Mouse (Mus musculus) 3134 (cell line): Measurements from ENCODE around the gene Pik3r3.
"Not testable (repeated sequence)": the region's sequence is repeated elsewhere in the genome, so short reads cannot be mapped to it uniquely, and the experiment has no call there.

Experiments used
- DNase-seq: peaks from one replicate; pipeline ENCODE4 v3.0.0-alpha.2; 2011; ENCODE audit warnings: low spot score; ENCODE audit not compliant: insufficient read length; ENCODE audit errors: extremely low read depth

The Pik3r3 gene

GRCm38 (mm10) chr4:116217661-116218060 lies 3.8 kb upstream of the Pik3r3 start:
- not testable (repeated sequence) for DNase-seq

- DNase-seq, result no peak
Measured at GRCm38 (mm10) chr4:116219056-116219455, 2.4 kb upstream of the Pik3r3 start.

GRCm38 (mm10) chr4:116220071-116220650 lies 1.3 kb upstream of the Pik3r3 start:
- DNase-seq, result no peak

GRCm38 (mm10) chr4:116220780-116221139 lies 658 bp upstream of the Pik3r3 start:
- no peak for DNase-seq

- peak; percentile 33 for DNase-seq
Measured at GRCm38 (mm10) chr4:116221996-116222842, 801 bp downstream of the Pik3r3 start.

- DNase-seq, result no peak
Measured at GRCm38 (mm10) chr4:116222843-116223119, 1.4 kb downstream of the Pik3r3 start.

GRCm38 (mm10) chr4:116243377-116243776 lies 22.0 kb downstream of the Pik3r3 start:
- no peak for DNase-seq

- DNase-seq, result no peak
Measured at GRCm38 (mm10) chr4:116244240-116244639, 22.8 kb downstream of the Pik3r3 start.

GRCm38 (mm10) chr4:116245926-116246325 lies 24.5 kb downstream of the Pik3r3 start:
- not testable (repeated sequence) for DNase-seq

- no peak for DNase-seq
Measured at GRCm38 (mm10) chr4:116249986-116250385, 28.6 kb downstream of the Pik3r3 start.

- no peak for DNase-seq
Measured at GRCm38 (mm10) chr4:116268220-116268619, 46.8 kb downstream of the Pik3r3 start.

GRCm38 (mm10) chr4:116282211-116282610 lies 60.8 kb downstream of the Pik3r3 start:
- no peak for DNase-seq

GRCm38 (mm10) chr4:116291561-116291960 lies 70.1 kb downstream of the Pik3r3 start:
- DNase-seq, result peak; percentile 54

GRCm38 (mm10) chr4:116293296-116293695 lies 71.9 kb downstream of the Pik3r3 start:
- DNase-seq, result no peak

GRCm38 (mm10) chr4:116300878-116301355 lies 79.5 kb downstream of the Pik3r3 start:
- peak; percentile 78 for DNase-seq

- no peak for DNase-seq
Measured at GRCm38 (mm10) chr4:116304551-116304950, 83.1 kb downstream of the Pik3r3 start.

GRCm38 (mm10) chr4:116317575-116317974 lies 96.2 kb downstream of the Pik3r3 start:
- no peak for DNase-seq

GRCm38 (mm10) chr4:116322127-116322526 lies 100.7 kb downstream of the Pik3r3 start:
- DNase-seq, result no peak

- DNase-seq, result no peak
Measured at GRCm38 (mm10) chr4:116329256-116329655, 107.8 kb downstream of the Pik3r3 start.

- DNase-seq, result no peak
Measured at GRCm38 (mm10) chr4:116336294-116336693, 114.9 kb downstream of the Pik3r3 start.

GRCm38 (mm10) chr4:116342119-116342518 lies 120.7 kb downstream of the Pik3r3 start:
- no peak for DNase-seq

- DNase-seq, result no peak
Measured at GRCm38 (mm10) chr4:116352496-116352895, 131.1 kb downstream of the Pik3r3 start.
